Mouse (Mus musculus) neural tube, embryonic 12.5 days (tissue): ENCODE measurements around the gene Myo1b. TPM values are rescaled to one million over a fixed set of nuclear protein-coding genes. Genes with fewer than 3 reads are reported as not detected.

ENCODE experiments used
- ATAC-seq: fragments of 200-750 bp; cut with Nextera tagmentation; 2 replicates; pipeline ENCODE4 v1.8.0; 2017; ENCODE audit warnings: low read depth, mild to moderate bottlenecking, moderate TSS enrichment, moderate library complexity; ENCODE audit not compliant: low FRiP score
- H3K27ac ChIP-seq: fragments of 300-500 bp; sonication (generic); 2 replicates; pipeline ENCODE4 v1.5.1; 2016
- H3K27me3 ChIP-seq: fragments of 300-500 bp; sonication (generic); replicated peaks from 2 replicates; pipeline ENCODE4 v1.6.1; 2016; ENCODE audit warnings: mild to moderate bottlenecking
- H3K36me3 ChIP-seq: fragments of 300-500 bp; sonication (generic); 2 replicates; pipeline ENCODE4 v1.6.1; 2016; ENCODE audit warnings: mild to moderate bottlenecking
- H3K4me1 ChIP-seq: fragments of 300-500 bp; sonication (generic); 2 replicates; pipeline ENCODE4 v1.6.1; 2016
- H3K4me2 ChIP-seq: fragments of 300-500 bp; sonication (generic); replicated peaks from 2 replicates; pipeline ENCODE4 v1.6.1; 2016; ENCODE audit warnings: mild to moderate bottlenecking
- H3K4me3 ChIP-seq: fragments of 300-500 bp; sonication (generic); 2 replicates; pipeline ENCODE4 v1.5.1; 2016
- H3K9ac ChIP-seq: fragments of 300-500 bp; sonication (generic); 2 replicates; pipeline ENCODE4 v1.6.1; 2016; ENCODE audit warnings: mild to moderate bottlenecking
- H3K9me3 ChIP-seq: fragments of 300-500 bp; sonication (generic); 2 replicates; pipeline ENCODE4 v1.6.1; 2016; ENCODE audit warnings: mild to moderate bottlenecking
- WGBS: fragments of 180-500 bp; shearing (Covaris S2); methylation state at CpG from one replicate; pipeline ENCODE4 v1.1.7; 2016; 5-methylcytosine and 5-hydroxymethylcytosine counted together
- polyA plus RNA-seq: library from polyadenylated mRNA; unstranded; fragments of >200 nt; fragmentation: Nextera tagmentation; extraction: Ambion mirVana; gene quantifications from 2 replicates; pipeline ENCODE4 v1.2.1, GENCODE M21; 2016

Gene Myo1b
- polyA plus RNA-seq, 1 experiment from 2014 or later, result 119 TPM

GRCm38 (mm10) chr1:51915051-51915575 is 758 bp downstream of the Myo1b start:
- Histone ChIP-seq H3K9me3 (no peaks in the 10 kb centered on the region), H3K27me3 (no peaks in the 10 kb centered on the region), H3K27ac (peak overlapping the region; percentile 89), H3K9ac (peak overlapping the region; percentile 95), H3K4me3 (peak overlapping the region; percentile 71), H3K4me2 (peak overlapping the region; percentile 69), H3K36me3 (no peaks in the 10 kb centered on the region), H3K4me1 (peaks cover 29% of the 10 kb centered on the region)
- peak; percentile 94 for ATAC-seq
- WGBS, result 2% methylated on average over 33 of the region's 33 CpGs

GRCm38 (mm10) chr1:51914095-51914494 is 1.8 kb downstream of the Myo1b start:
- ATAC-seq, result no peak
- Histone ChIP-seq H3K4me3 (peak overlapping the region; percentile 71; the same call in 1 of the 2 replicates), H3K9ac (no peak overlapping the region), H3K36me3 (no peaks in the 10 kb centered on the region), H3K27me3 (no peaks in the 10 kb centered on the region), H3K9me3 (no peaks in the 10 kb centered on the region), H3K4me1 (peaks cover 39% of the 10 kb centered on the region), H3K27ac (no peak overlapping the region), H3K4me2 (peak overlapping the region; percentile 69)
- 82% methylated on average over 3 of the region's 3 CpGs for WGBS

GRCm38 (mm10) chr1:51913071-51913814 is 2.6 kb downstream of the Myo1b start:
- Histone ChIP-seq H3K4me3 (no peak overlapping the region), H3K36me3 (no peaks in the 10 kb centered on the region), H3K4me1 (peaks cover 45% of the 10 kb centered on the region), H3K27ac (no peak overlapping the region), H3K9me3 (no peaks in the 10 kb centered on the region), H3K9ac (no peak overlapping the region), H3K4me2 (peak overlapping the region; percentile 69), H3K27me3 (no peaks in the 10 kb centered on the region)
- no peak for ATAC-seq
- 70% methylated on average over 14 of the region's 14 CpGs for WGBS

- WGBS, result 59% methylated on average over 4 of the region's 4 CpGs
- no peak overlapping the region for H3K4me3 ChIP-seq
- peaks cover 60% of the 10 kb centered on the region for H3K4me1 ChIP-seq
Observed at GRCm38 (mm10) chr1:51911331-51911730, 4.5 kb downstream of the Myo1b start.

GRCm38 (mm10) chr1:51909204-51909603 is 6.7 kb downstream of the Myo1b start:
- Histone ChIP-seq H3K4me3 (no peak overlapping the region), H3K4me1 (peaks cover 56% of the 10 kb centered on the region), H3K9ac (no peak overlapping the region), H3K27me3 (no peaks in the 10 kb centered on the region), H3K27ac (no peak overlapping the region), H3K9me3 (no peaks in the 10 kb centered on the region), H3K4me2 (no peak overlapping the region), H3K36me3 (no peaks in the 10 kb centered on the region)
- 70% methylated on average over 2 of the region's 2 CpGs for WGBS
- no peak for ATAC-seq

More at GRCm38 (mm10) chr1:51911331-51911730, 4.5 kb downstream of the Myo1b start:
- no peak for ATAC-seq
- H3K36me3 ChIP-seq, result no peaks in the 10 kb centered on the region
- no peaks in the 10 kb centered on the region for H3K9me3 ChIP-seq
- no peak overlapping the region for H3K4me2 ChIP-seq
- no peaks in the 10 kb centered on the region for H3K27me3 ChIP-seq
- no peak overlapping the region for H3K9ac ChIP-seq
- H3K27ac ChIP-seq, result no peak overlapping the region

- no peaks in the 10 kb centered on the region for H3K9me3 ChIP-seq
- ATAC-seq, result no peak
- H3K27me3 ChIP-seq, result no peaks in the 10 kb centered on the region
- WGBS, result 32% methylated on average over 8 of the region's 8 CpGs
- H3K4me2 ChIP-seq, result 0 out of 2 replicates have a peak overlapping the region, but pooled peaks have one; percentile 18
- no peak overlapping the region for H3K27ac ChIP-seq
- H3K4me3 ChIP-seq, result no peak overlapping the region
- H3K36me3 ChIP-seq, result no peaks in the 10 kb centered on the region
- no peak overlapping the region for H3K9ac ChIP-seq
- H3K4me1 ChIP-seq, result peaks cover 42% of the 10 kb centered on the region
Observed at GRCm38 (mm10) chr1:51907821-51908220, 8.1 kb downstream of the Myo1b start.

GRCm38 (mm10) chr1:51906206-51906906 is 9.5 kb downstream of the Myo1b start:
- Histone ChIP-seq H3K36me3 (no peaks in the 10 kb centered on the region), H3K9me3 (no peaks in the 10 kb centered on the region), H3K4me2 (no peak overlapping the region), H3K27me3 (no peaks in the 10 kb centered on the region), H3K4me3 (no peak overlapping the region), H3K4me1 (peaks cover 40% of the 10 kb centered on the region), H3K9ac (no peak overlapping the region), H3K27ac (no peak overlapping the region)
- WGBS, result 87% methylated on average over 8 of the region's 8 CpGs
- ATAC-seq, result no peak

GRCm38 (mm10) chr1:51905073-51905472 is 10.8 kb downstream of the Myo1b start:
- no peak overlapping the region for H3K9ac ChIP-seq
- peaks cover 31% of the 10 kb centered on the region for H3K4me1 ChIP-seq
- no peak overlapping the region for H3K4me3 ChIP-seq
- H3K9me3 ChIP-seq, result no peaks in the 10 kb centered on the region
- no peak overlapping the region for H3K4me2 ChIP-seq
- no peaks in the 10 kb centered on the region for H3K27me3 ChIP-seq
- H3K36me3 ChIP-seq, result no peaks in the 10 kb centered on the region
- 92% methylated on average over 6 of the region's 6 CpGs for WGBS
- no peak overlapping the region for H3K27ac ChIP-seq
- no peak for ATAC-seq

- peaks cover 16% of the 10 kb centered on the region; the same call in 1 of the 2 replicates for H3K4me1 ChIP-seq
- no peak overlapping the region for H3K9ac ChIP-seq
- H3K4me2 ChIP-seq, result no peak overlapping the region
- no peak overlapping the region for H3K4me3 ChIP-seq
- ATAC-seq, result peak; percentile 43; the same call in 1 of the 2 replicates
- H3K27ac ChIP-seq, result no peak overlapping the region
- 49% methylated on average over 6 of the region's 6 CpGs for WGBS
- H3K27me3 ChIP-seq, result no peaks in the 10 kb centered on the region
- no peaks in the 10 kb centered on the region for H3K36me3 ChIP-seq
- no peaks in the 10 kb centered on the region for H3K9me3 ChIP-seq
Observed at GRCm38 (mm10) chr1:51897160-51897572, 18.7 kb downstream of the Myo1b start.

GRCm38 (mm10) chr1:51895961-51896360 is 19.9 kb downstream of the Myo1b start:
- Histone ChIP-seq H3K4me2 (no peak overlapping the region), H3K27me3 (no peaks in the 10 kb centered on the region), H3K4me1 (peaks cover 19% of the 10 kb centered on the region), H3K36me3 (no peaks in the 10 kb centered on the region), H3K4me3 (no peak overlapping the region), H3K9ac (no peak overlapping the region), H3K27ac (no peak overlapping the region), H3K9me3 (no peaks in the 10 kb centered on the region)
- 45% methylated on average over 10 of the region's 10 CpGs for WGBS
- no peak for ATAC-seq

GRCm38 (mm10) chr1:51894721-51895120 is 21.1 kb downstream of the Myo1b start:
- H3K9ac ChIP-seq, result no peak overlapping the region
- H3K27ac ChIP-seq, result no peak overlapping the region
- no peaks in the 10 kb centered on the region for H3K36me3 ChIP-seq
- H3K9me3 ChIP-seq, result no peaks in the 10 kb centered on the region
- no peak overlapping the region for H3K4me2 ChIP-seq
- no peak overlapping the region for H3K4me3 ChIP-seq
- H3K27me3 ChIP-seq, result no peaks in the 10 kb centered on the region
- peaks cover 19% of the 10 kb centered on the region for H3K4me1 ChIP-seq
- 84% methylated on average over 3 of the region's 3 CpGs for WGBS
- ATAC-seq, result no peak

- H3K9me3 ChIP-seq, result no peaks in the 10 kb centered on the region
- WGBS, result 78% methylated on average over 16 of the region's 16 CpGs
- no peak overlapping the region for H3K4me2 ChIP-seq
- H3K36me3 ChIP-seq, result no peaks in the 10 kb centered on the region
- H3K4me3 ChIP-seq, result no peak overlapping the region
- peaks cover 19% of the 10 kb centered on the region for H3K4me1 ChIP-seq
- H3K27ac ChIP-seq, result no peak overlapping the region
- no peak overlapping the region for H3K9ac ChIP-seq
- ATAC-seq, result no peak
- no peaks in the 10 kb centered on the region for H3K27me3 ChIP-seq
Observed at GRCm38 (mm10) chr1:51893521-51894355, 22.1 kb downstream of the Myo1b start.
